Mouse (Mus musculus) MEL (cell line): ENCODE measurements around the gene Mob3b.

ENCODE experiments used
- CTCF ChIP-seq, 3 experiments: IDR thresholded peaks in 2 of 3; conservative IDR thresholded peaks in 1 of 3; 2 replicates each; pipeline ENCODE4 v1.5.1; 2011 to 2012; ENCODE audit warnings: low read length in 3 of 3, low read depth in 2 of 3, mild to moderate bottlenecking in 2 of 3, improper control_type of control experiment in 1 of 3, inconsistent platforms in 1 of 3, mixed read lengths in 1 of 3, moderate library complexity in 1 of 3; ENCODE audit not compliant: control insufficient read depth in 1 of 3, insufficient read depth in 1 of 3, poor library complexity in 1 of 3, severe bottlenecking in 1 of 3
- E2F4 ChIP-seq: IDR thresholded peaks from 2 replicates; pipeline ENCODE4 v1.6.1; 2011; ENCODE audit warnings: low read depth, low read length, improper control_type of control experiment, borderline replicate concordance
- ELF1 ChIP-seq: IDR thresholded peaks from 2 replicates; pipeline ENCODE4 v1.6.1; 2014; ENCODE audit warnings: low read depth, mild to moderate bottlenecking, inconsistent platforms, low read length, improper control_type of control experiment, moderate library complexity
- EP300 ChIP-seq, 2 experiments: IDR thresholded peaks; 2 replicates each; pipeline ENCODE4 v1.6.1; 2011; ENCODE audit warnings: improper control_type of control experiment in 2 of 2, low read length in 2 of 2, low read depth in 1 of 2, mild to moderate bottlenecking in 1 of 2
- ETS1 ChIP-seq: IDR thresholded peaks from 2 replicates; pipeline ENCODE4 v1.6.1; 2012; ENCODE audit warnings: low read depth, mild to moderate bottlenecking, inconsistent platforms, low read length, improper control_type of control experiment, moderate library complexity
- GABPA ChIP-seq: IDR thresholded peaks from 2 replicates; pipeline ENCODE4 v1.6.1; 2012; ENCODE audit warnings: low read depth, mild to moderate bottlenecking, inconsistent platforms, low read length, improper control_type of control experiment, moderate library complexity
- JUND ChIP-seq: IDR thresholded peaks from 2 replicates; pipeline ENCODE4 v1.6.1; 2011; ENCODE audit warnings: low read depth, mild to moderate bottlenecking, improper control_type of control experiment, low read length
- MAFK ChIP-seq: IDR thresholded peaks from 2 replicates; pipeline ENCODE4 v1.6.1; 2011; ENCODE audit warnings: low read depth, mild to moderate bottlenecking, low read length, improper control_type of control experiment, borderline replicate concordance
- MAX ChIP-seq: IDR thresholded peaks from 2 replicates; pipeline ENCODE4 v1.6.1; 2011; ENCODE audit warnings: low read length, improper control_type of control experiment
- MAZ ChIP-seq: IDR thresholded peaks from 2 replicates; pipeline ENCODE4 v1.6.1; 2012; ENCODE audit warnings: low read depth, mild to moderate bottlenecking, inconsistent platforms, low read length, improper control_type of control experiment
- POLR2A ChIP-seq, 2 experiments: IDR thresholded peaks; 2 replicates each; pipeline ENCODE4 v1.6.1; 2011 to 2012; ENCODE audit warnings: low read length in 2 of 2, mild to moderate bottlenecking in 2 of 2, control low read depth in 1 of 2, improper control_type of control experiment in 1 of 2, low read depth in 1 of 2, moderate library complexity in 1 of 2; ENCODE audit not compliant: control insufficient read depth in 1 of 2, insufficient read depth in 1 of 2, poor library complexity in 1 of 2
- SIN3A ChIP-seq: IDR thresholded peaks from 2 replicates; pipeline ENCODE4 v1.6.1; 2012; ENCODE audit warnings: low read length, improper control_type of control experiment, inconsistent platforms
- SMC3 ChIP-seq: IDR thresholded peaks from 2 replicates; pipeline ENCODE4 v1.6.1; 2011; ENCODE audit warnings: low read depth, low read length, improper control_type of control experiment
- TAL1 ChIP-seq: IDR thresholded peaks from 2 replicates; pipeline ENCODE4 v1.6.1; 2012; ENCODE audit warnings: mild to moderate bottlenecking, inconsistent platforms, low read length, moderate library complexity, mixed read lengths

GRCm38 (mm10) chr4:35060964-35061363 is 96.3 kb downstream of the Mob3b start:
- no peak for TF ChIP-seq JUND
- no peak for TF ChIP-seq MAZ
- no peak for TF ChIP-seq E2F4
- no peak for TF ChIP-seq POLR2A (IDR thresholded peaks at IDR 0.05; ENCODE audit: control insufficient read depth in 1 of 2, insufficient read depth in 1 of 2, low read depth in 1 of 2, low read length in 2 of 2, poor library complexity in 1 of 2)
- TF ChIP-seq ELF1: no peak
- no peak for TF ChIP-seq MAFK
- no peak for TF ChIP-seq EP300 (IDR thresholded peaks at IDR 0.05; ENCODE audit: low read depth in 1 of 2, low read length in 2 of 2)
- TF ChIP-seq GABPA: no peak
- TF ChIP-seq CTCF (IDR thresholded peaks at IDR 0.05 in 2 of 3, conservative IDR thresholded peaks at IDR 0.05 in 1 of 3; ENCODE audit: control insufficient read depth in 1 of 3, insufficient read depth in 1 of 3, low read depth in 2 of 3, low read length in 3 of 3, poor library complexity in 1 of 3, severe bottlenecking in 1 of 3): no peak
- no peak for TF ChIP-seq SMC3
- no peak for TF ChIP-seq MAX
- no peak for TF ChIP-seq TAL1
- no peak for TF ChIP-seq ETS1
- TF ChIP-seq SIN3A: no peak
